Mouse (Mus musculus) hindbrain, embryonic 10.5 days (tissue): Measurements from ENCODE around the gene Igsf10. TPM values are rescaled to one million over a fixed set of nuclear protein-coding genes. Genes with fewer than 3 reads are reported as not detected.
"Not testable (repeated sequence)": the region's sequence is repeated elsewhere in the genome, so short reads cannot be mapped to it uniquely, and the experiment has no call there.

Experiments used
- DNase-seq: peaks from one replicate; pipeline ENCODE4 v3.0.0-alpha.2; 2017; ENCODE audit warnings: low spot score
- H3K27ac ChIP-seq: fragments of 300-500 bp; sonication (generic); 2 replicates; pipeline ENCODE4 v1.5.1; 2016; ENCODE audit warnings: mild to moderate bottlenecking, moderate library complexity
- H3K27me3 ChIP-seq: fragments of 300-500 bp; sonication (generic); 2 replicates; pipeline ENCODE4 v1.6.1; 2016; ENCODE audit warnings: mild to moderate bottlenecking; ENCODE audit not compliant: poor library complexity, insufficient read depth, severe bottlenecking
- H3K36me3 ChIP-seq: fragments of 300-500 bp; sonication (generic); 2 replicates; pipeline ENCODE4 v1.6.1; 2016; ENCODE audit warnings: mild to moderate bottlenecking, moderate library complexity
- H3K4me1 ChIP-seq: fragments of 300-500 bp; sonication (generic); replicated peaks from 2 replicates; pipeline ENCODE4 v1.6.1; 2016; ENCODE audit warnings: mild to moderate bottlenecking
- H3K4me3 ChIP-seq: fragments of 300-500 bp; sonication (generic); 2 replicates; pipeline ENCODE4 v1.5.1; 2016; ENCODE audit warnings: mild to moderate bottlenecking, moderate library complexity
- H3K9me3 ChIP-seq: fragments of 300-500 bp; sonication (generic); 2 replicates; pipeline ENCODE4 v1.6.1; 2016; ENCODE audit warnings: mild to moderate bottlenecking, moderate library complexity
- WGBS: fragments of 180-500 bp; shearing (Covaris S2); methylation state at CpG from one replicate; pipeline ENCODE4 v1.1.7; 2016; 5-methylcytosine and 5-hydroxymethylcytosine counted together
- polyA plus RNA-seq: library from polyadenylated mRNA; unstranded; fragments of >200 nt; fragmentation: Nextera tagmentation; extraction: Ambion mirVana; gene quantifications from 2 replicates; pipeline ENCODE4 v1.2.1, GENCODE M21; 2016

Igsf10 gene
- 2.8 and 3.2 TPM in 2 replicates for polyA plus RNA-seq

GRCm38 (mm10) chr3:59344065-59344905, at the start of gene Igsf10:
TSS of gene Igsf10 (minus strand) at chr3:59344394.
- peak within 1 kb of the TSS; percentile 89 for H3K27ac ChIP-seq
- 5% methylated on average over 23 of the region's 23 CpGs for WGBS
- no peaks in the 10 kb centered on the region for H3K27me3 ChIP-seq
- H3K9me3 ChIP-seq: no peaks in the 10 kb centered on the region
- peak; percentile 89 for DNase-seq
- H3K36me3 ChIP-seq: no peaks in the 10 kb centered on the region
- H3K4me3 ChIP-seq: peak within 1 kb of the TSS; percentile 66
- H3K4me1 ChIP-seq: peaks cover 14% of the 10 kb centered on the region

- Histone ChIP-seq H3K36me3 (no peaks in the 10 kb centered on the region), H3K27ac (no peak overlapping the region), H3K4me1 (no peaks in the 10 kb centered on the region), H3K27me3 (no peaks in the 10 kb centered on the region), H3K4me3 (no peak overlapping the region), H3K9me3 (no peaks in the 10 kb centered on the region)
- WGBS: 76% methylated on average over 1 of the region's 1 CpGs
- no peak for DNase-seq
These were observed 41.4 kb upstream of the Igsf10 start for GRCm38 (mm10) chr3:59385553-59385952.

GRCm38 (mm10) chr3:59385000-59385399, 40.8 kb upstream of the Igsf10 start:
- no peak for DNase-seq
- 83% methylated on average over 3 of the region's 3 CpGs for WGBS
- Histone ChIP-seq H3K4me1 (no peaks in the 10 kb centered on the region), H3K4me3 (no peak overlapping the region), H3K27me3 (no peaks in the 10 kb centered on the region), H3K36me3 (no peaks in the 10 kb centered on the region), H3K9me3 (no peaks in the 10 kb centered on the region), H3K27ac (no peak overlapping the region)

- Histone ChIP-seq H3K4me3 (no peak overlapping the region), H3K9me3 (no peaks in the 10 kb centered on the region), H3K27me3 (no peaks in the 10 kb centered on the region), H3K27ac (no peak overlapping the region), H3K36me3 (no peaks in the 10 kb centered on the region), H3K4me1 (no peaks in the 10 kb centered on the region)
- DNase-seq: no peak
- 67% methylated on average over 2 of the region's 2 CpGs for WGBS
These were observed 40.1 kb upstream of the Igsf10 start for GRCm38 (mm10) chr3:59384321-59384720.

- H3K27me3 ChIP-seq, H3K27ac ChIP-seq, DNase-seq, H3K9me3 ChIP-seq, H3K4me3 ChIP-seq, H3K4me1 ChIP-seq, H3K36me3 ChIP-seq: not testable (repeated sequence)
- WGBS: 90% methylated on average over 1 of the region's 1 CpGs
These were observed 34.6 kb upstream of the Igsf10 start for GRCm38 (mm10) chr3:59378791-59379190.

GRCm38 (mm10) chr3:59361895-59362294, 17.7 kb upstream of the Igsf10 start:
- Histone ChIP-seq H3K36me3 (no peaks in the 10 kb centered on the region), H3K27ac (no peak overlapping the region), H3K4me3 (no peak overlapping the region), H3K27me3 (no peaks in the 10 kb centered on the region), H3K9me3 (no peaks in the 10 kb centered on the region), H3K4me1 (no peaks in the 10 kb centered on the region)
- no peak for DNase-seq
- 86% methylated on average over 1 of the region's 1 CpGs for WGBS

- no peak for DNase-seq
- Histone ChIP-seq H3K27me3 (no peaks in the 10 kb centered on the region), H3K27ac (no peak overlapping the region), H3K36me3 (no peaks in the 10 kb centered on the region), H3K4me1 (no peaks in the 10 kb centered on the region), H3K9me3 (no peaks in the 10 kb centered on the region), H3K4me3 (no peak overlapping the region)
These were observed 15.9 kb upstream of the Igsf10 start for GRCm38 (mm10) chr3:59360102-59360501.

GRCm38 (mm10) chr3:59354156-59354555, 10.0 kb upstream of the Igsf10 start:
- WGBS: 89% methylated on average over 3 of the region's 3 CpGs
- DNase-seq: no peak
- H3K9me3 ChIP-seq: no peaks in the 10 kb centered on the region
- no peaks in the 10 kb centered on the region for H3K4me1 ChIP-seq
- H3K4me3 ChIP-seq: no peak overlapping the region
- no peaks in the 10 kb centered on the region for H3K36me3 ChIP-seq
- H3K27me3 ChIP-seq: no peaks in the 10 kb centered on the region
- H3K27ac ChIP-seq: no peak overlapping the region

- H3K9me3 ChIP-seq: no peaks in the 10 kb centered on the region
- no peaks in the 10 kb centered on the region for H3K27me3 ChIP-seq
- H3K27ac ChIP-seq: no peak overlapping the region
- no peaks in the 10 kb centered on the region for H3K36me3 ChIP-seq
- no peak for DNase-seq
- no peak overlapping the region for H3K4me3 ChIP-seq
- H3K4me1 ChIP-seq: no peaks in the 10 kb centered on the region
These were observed 7.6 kb upstream of the Igsf10 start for GRCm38 (mm10) chr3:59351768-59352167.

GRCm38 (mm10) chr3:59343026-59343425, 1.2 kb downstream of the Igsf10 start:
- H3K4me1 ChIP-seq: peaks cover 14% of the 10 kb centered on the region
- H3K9me3 ChIP-seq: no peaks in the 10 kb centered on the region
- H3K4me3 ChIP-seq: peak overlapping the region; percentile 66
- WGBS: 76% methylated on average over 4 of the region's 4 CpGs
- no peak overlapping the region for H3K27ac ChIP-seq
- no peaks in the 10 kb centered on the region for H3K36me3 ChIP-seq
- no peaks in the 10 kb centered on the region for H3K27me3 ChIP-seq
- DNase-seq: no peak

- no peak for DNase-seq
- 86% methylated on average over 11 of the region's 11 CpGs for WGBS
- Histone ChIP-seq H3K4me1 (peaks cover 14% of the 10 kb centered on the region), H3K27ac (no peak overlapping the region), H3K4me3 (no peak overlapping the region), H3K27me3 (no peaks in the 10 kb centered on the region), H3K9me3 (no peaks in the 10 kb centered on the region), H3K36me3 (no peaks in the 10 kb centered on the region)
These were observed 2.4 kb downstream of the Igsf10 start for GRCm38 (mm10) chr3:59341647-59342427.

- H3K9me3 ChIP-seq: no peaks in the 10 kb centered on the region
- no peaks in the 10 kb centered on the region for H3K4me1 ChIP-seq
- 80% methylated on average over 2 of the region's 2 CpGs for WGBS
- H3K36me3 ChIP-seq: peaks cover 43% of the 10 kb centered on the region
- no peak overlapping the region for H3K27ac ChIP-seq
- no peaks in the 10 kb centered on the region for H3K27me3 ChIP-seq
- no peak for DNase-seq
- no peak overlapping the region for H3K4me3 ChIP-seq
These were observed 15.7 kb downstream of the Igsf10 start for GRCm38 (mm10) chr3:59328526-59328925.

- DNase-seq: peak; percentile 47
- Histone ChIP-seq H3K27me3 (no peaks in the 10 kb centered on the region), H3K27ac (no peak overlapping the region), H3K36me3 (peaks cover 25% of the 10 kb centered on the region), H3K9me3 (no peaks in the 10 kb centered on the region), H3K4me3 (no peak overlapping the region), H3K4me1 (no peaks in the 10 kb centered on the region)
- WGBS: 49% methylated on average over 7 of the region's 7 CpGs
These were observed 22.8 kb downstream of the Igsf10 start for GRCm38 (mm10) chr3:59321278-59321876.
